Mouse (Mus musculus) monocyte, adult 2 months (primary cell): ENCODE data around the gene Sptssb.

ENCODE experiments used
- DNase-seq, 2 experiments: peaks; one replicate each; pipeline ENCODE4 v3.0.0; 2022; ENCODE audit warnings: low spot score in 2 of 2, low read depth in 1 of 2

Gene Sptssb

GRCm38 (mm10) chr3:69859858-69860588, at the start of gene Sptssb:
Gene Sptssb, minus strand, starts transcription at chr3:69859940.
- DNase-seq: no peak

- no peak for DNase-seq
These were observed 48.3 kb upstream of the Sptssb start for GRCm38 (mm10) chr3:69908074-69908473.

GRCm38 (mm10) chr3:69907564-69907963, 47.8 kb upstream of the Sptssb start:
- no peak for DNase-seq

- DNase-seq: no peak
These were observed 43.2 kb upstream of the Sptssb start for GRCm38 (mm10) chr3:69902787-69903477.

- no peak for DNase-seq
These were observed 42.6 kb upstream of the Sptssb start for GRCm38 (mm10) chr3:69902382-69902781.

- no peak for DNase-seq
These were observed 42.2 kb upstream of the Sptssb start for GRCm38 (mm10) chr3:69901874-69902381.

GRCm38 (mm10) chr3:69900335-69900734, 40.6 kb upstream of the Sptssb start:
- DNase-seq: no peak

- no peak for DNase-seq
These were observed 38.3 kb upstream of the Sptssb start for GRCm38 (mm10) chr3:69897917-69898594.

- no peak for DNase-seq
These were observed 35.8 kb upstream of the Sptssb start for GRCm38 (mm10) chr3:69895516-69895915.

- DNase-seq: no peak
These were observed 32.7 kb upstream of the Sptssb start for GRCm38 (mm10) chr3:69892187-69893094.

GRCm38 (mm10) chr3:69885866-69886265, 26.1 kb upstream of the Sptssb start:
- no peak for DNase-seq

- DNase-seq: no peak
These were observed 24.0 kb upstream of the Sptssb start for GRCm38 (mm10) chr3:69883710-69884109.

- DNase-seq: no peak
These were observed 17.8 kb upstream of the Sptssb start for GRCm38 (mm10) chr3:69877538-69877937.

- DNase-seq: no peak
These were observed 15.0 kb upstream of the Sptssb start for GRCm38 (mm10) chr3:69874721-69875120.

- no peak for DNase-seq
These were observed 13.1 kb upstream of the Sptssb start for GRCm38 (mm10) chr3:69872661-69873327.

- DNase-seq: no peak
These were observed 11.4 kb upstream of the Sptssb start for GRCm38 (mm10) chr3:69871174-69871573.

- DNase-seq: no peak
These were observed 10.0 kb upstream of the Sptssb start for GRCm38 (mm10) chr3:69869702-69870101.

- DNase-seq: no peak
These were observed 2.2 kb upstream of the Sptssb start for GRCm38 (mm10) chr3:69861789-69862395.

- DNase-seq: no peak
These were observed 1.1 kb upstream of the Sptssb start for GRCm38 (mm10) chr3:69860589-69861521.
